Mouse (Mus musculus): Measurements from ENCODE around the gene Polrmt.

Polrmt gene

GRCm38 (mm10) chr10:79687513-79687912 is 58.9 kb downstream of the Polrmt start:
- ATAC-seq (ENCODE audit: low TSS enrichment), result no peak

DNA sequence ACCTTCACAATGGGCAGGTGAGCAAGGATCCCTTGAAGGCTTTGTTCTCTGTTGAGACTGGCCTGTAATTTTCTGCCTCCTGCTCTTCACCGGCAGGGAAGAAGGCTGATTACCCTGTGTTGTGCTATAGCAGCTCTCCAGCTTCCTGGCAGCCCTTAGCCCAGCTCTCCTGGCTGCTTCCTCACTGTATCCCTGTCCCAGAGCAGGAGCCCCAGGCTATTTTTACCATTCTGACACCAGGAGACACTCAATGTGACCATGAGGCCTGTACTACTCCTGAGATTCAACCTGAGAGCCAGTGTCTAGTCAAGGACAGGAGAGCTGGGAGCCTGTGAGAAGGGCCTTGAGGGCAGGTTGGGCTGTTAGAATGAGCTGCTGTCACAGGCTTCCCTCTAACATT is 59.7 kb downstream of the Polrmt start:
- no peak for ATAC-seq (ENCODE audit: low TSS enrichment)

DNA sequence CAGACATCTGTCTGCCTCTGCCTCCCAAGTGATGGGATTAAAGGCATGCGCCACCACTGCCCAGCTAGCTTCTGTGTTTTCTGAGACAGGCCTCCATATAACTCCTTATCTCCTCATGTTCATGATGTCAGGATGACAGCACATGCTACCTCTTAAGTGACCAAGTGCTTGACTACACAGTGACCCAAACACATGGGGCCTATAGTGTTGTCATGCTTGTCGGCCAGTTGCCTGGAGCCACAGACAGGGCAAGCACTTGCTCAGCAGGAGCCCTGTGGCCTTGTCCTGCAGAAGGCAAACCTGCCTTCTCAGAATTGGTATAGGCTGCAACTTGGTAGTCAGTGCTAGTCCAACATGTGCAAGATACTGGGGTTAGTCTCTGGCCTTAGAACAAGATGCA is 60.2 kb downstream of the Polrmt start:
- no peak for ATAC-seq (ENCODE audit: low TSS enrichment)
